Comparison of ENCODE assay signal across 10 mouse cellular contexts in the genomic region with DNA sequence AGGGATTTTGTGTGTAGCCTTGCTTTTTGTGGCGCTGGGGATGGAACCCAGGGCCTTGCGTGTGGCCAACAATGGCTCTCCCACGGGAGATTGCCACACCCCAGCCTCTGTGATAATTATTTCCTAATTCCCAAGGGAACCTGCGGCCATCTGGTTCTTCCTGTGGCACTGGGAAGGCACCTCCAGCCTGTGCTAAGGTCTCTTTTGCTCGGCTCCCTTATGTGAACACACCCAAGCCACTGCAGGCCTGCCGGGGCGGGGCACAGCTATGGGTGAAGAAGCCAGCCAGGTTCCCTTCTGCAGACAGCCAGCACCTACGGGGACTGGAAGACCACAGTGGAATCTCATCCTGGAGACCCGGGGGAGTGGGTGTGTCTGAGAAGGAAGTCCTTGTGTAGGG. TPM values are rescaled to one million over a fixed set of nuclear protein-coding genes. Genes with fewer than 3 reads are reported as not detected.
DNase-seq lines count a peak whose midpoint lies in the region; ATAC-seq and TF ChIP-seq lines count a peak whose summit lies in the region.
"Had no signal": no experiment of that assay in that cellular context is flagged by ENCODE, and none has a peak within 500 bp of the region (broad histone marks: within the 10 kb centered on the region; RNA-seq: fewer than 3 reads in every experiment).

No protein-coding gene starts in this region.

- no peak for TF ChIP-seq POLR2A in ES-Bruce4 (IDR thresholded peaks at IDR 0.05; ENCODE audit: insufficient read depth, low read length)

- H3K27me3 ChIP-seq in hindbrain, embryonic 10.5 days (ENCODE audit: insufficient read depth, poor library complexity, severe bottlenecking) = 0 out of 2 replicates have a peak, but pooled peaks cover 3% of the 10 kb centered on the region
- no peaks in the 10 kb centered on the region for H3K27me3 ChIP-seq in hindbrain, embryonic 12.5 days
- no peaks in the 10 kb centered on the region for H3K27me3 ChIP-seq in ES-Bruce4 (ENCODE audit: control insufficient read depth, insufficient read depth, low read length, poor library complexity, severe bottlenecking)
- H3K27me3 ChIP-seq: hindbrain, embryonic 15.5 days had no signal

- H3K4me1 ChIP-seq in hindbrain, embryonic 10.5 days (replicated peaks) = peaks cover 14% of the 10 kb centered on the region
- peaks cover 11% of the 10 kb centered on the region for H3K4me1 ChIP-seq in hindbrain, embryonic 12.5 days
- no peaks in the 10 kb centered on the region for H3K4me1 ChIP-seq in ES-Bruce4 (ENCODE audit: control insufficient read depth, insufficient read depth, low read length)

- no peak for DNase-seq in hindbrain, embryonic 10.5 days (ENCODE audit: low spot score)
- DNase-seq in heart, adult 18-20 months = peak; percentile 29 to 62
- peak; percentile 32 to 45 for DNase-seq in heart, postnatal 36 days
- no peak for DNase-seq in frontal cortex, postnatal 25 days (ENCODE audit: low spot score in 2 of 2)
- no peak for DNase-seq in testis, postnatal 14 days (ENCODE audit: low spot score)
- DNase-seq in embryo, embryonic 11 days = no peak

- no peak for TF ChIP-seq EP300 in ES-Bruce4 (IDR thresholded peaks at IDR 0.05; ENCODE audit: insufficient read depth, low read depth, low read length)

- no peak for ATAC-seq in hindbrain, embryonic 12.5 days (ENCODE audit: low FRiP score)
- ATAC-seq: forebrain, embryonic 14.5 days had no signal

- peak overlapping the region; percentile 80 for H3K27ac ChIP-seq in hindbrain, embryonic 10.5 days
- H3K27ac ChIP-seq in hindbrain, embryonic 12.5 days = no peak overlapping the region
- no peak overlapping the region for H3K27ac ChIP-seq in ES-Bruce4 (ENCODE audit: insufficient read depth, low read length)

- no peak overlapping the region for H3K4me3 ChIP-seq in hindbrain, embryonic 10.5 days
- no peak overlapping the region for H3K4me3 ChIP-seq in hindbrain, embryonic 12.5 days
- no peak overlapping the region for H3K4me3 ChIP-seq in ES-Bruce4 (ENCODE audit: low read depth, low read length)
- H3K4me3 ChIP-seq: hindbrain, embryonic 15.5 days had no signal

- no peak for TF ChIP-seq CTCF in ES-Bruce4 (IDR thresholded peaks at IDR 0.05; ENCODE audit: low read depth, low read length)

- 83% methylated on average over 9 of the region's 9 CpGs for WGBS in hindbrain, embryonic 10.5 days
- 85% methylated on average over 9 of the region's 9 CpGs for WGBS in hindbrain, embryonic 12.5 days

- intact Hi-C loops in heart, postnatal 36 days (cut with DNase I) = loop anchor here (2.0 to 5.0 kb wide), 2 partner anchors 50 to 86 kb away; a partner anchor contains a TSS

- H3K36me3 ChIP-seq in hindbrain, embryonic 10.5 days = peaks cover 3% of the 10 kb centered on the region; the same call in 1 of the 2 replicates
- H3K36me3 ChIP-seq in hindbrain, embryonic 12.5 days = no peaks in the 10 kb centered on the region
- no peaks in the 10 kb centered on the region for H3K36me3 ChIP-seq in ES-Bruce4 (ENCODE audit: control insufficient read depth, insufficient read depth, low read length, poor library complexity, severe bottlenecking)
- H3K36me3 ChIP-seq: hindbrain, embryonic 15.5 days had no signal

- no peak overlapping the region for H3K9ac ChIP-seq in hindbrain, embryonic 12.5 days
- H3K9ac ChIP-seq in ES-Bruce4 (ENCODE audit: low read depth, poor library complexity, severe bottlenecking) = 0 out of 2 replicates have a peak overlapping the region, but pooled peaks have one; percentile 2
- H3K9ac ChIP-seq: hindbrain, embryonic 15.5 days had no signal

- no peak overlapping the region for H3K4me2 ChIP-seq in hindbrain, embryonic 12.5 days (replicated peaks)
- H3K4me2 ChIP-seq: hindbrain, embryonic 15.5 days had no signal

- 0 out of 2 replicates have a peak, but pooled peaks cover 5% of the 10 kb centered on the region for H3K9me3 ChIP-seq in hindbrain, embryonic 10.5 days
- H3K9me3 ChIP-seq in hindbrain, embryonic 12.5 days (replicated peaks) = no peaks in the 10 kb centered on the region; the same call in 1 of the 2 replicates
- no peaks in the 10 kb centered on the region for H3K9me3 ChIP-seq in ES-Bruce4 (replicated peaks; ENCODE audit: control insufficient read depth, insufficient read depth, low read length, poor library complexity, severe bottlenecking)
- H3K9me3 ChIP-seq: hindbrain, embryonic 15.5 days had no signal

RNA-seq across cellular contexts. Expression of a gene that starts 49.3 kb away (rescaled TPM):
- 55.9 and 65.1 TPM in 2 replicates for polyA plus RNA-seq in hindbrain, embryonic 10.5 days (2016; fragmentation: Nextera tagmentation; extraction: Ambion mirVana)
- polyA plus RNA-seq in hindbrain, embryonic 12.5 days (2016; fragmentation: Nextera tagmentation; extraction: Ambion mirVana) = 61.0 and 62.7 TPM in 2 replicates
- polyA plus RNA-seq in ES-Bruce4 (2011; ENCODE audit: insufficient read depth, insufficient read length, low read depth, missing spikeins) = 1.9 and 3.2 TPM in 2 replicates
- total RNA-seq in heart, adult 18-20 months (2021) = 10 to 100 TPM; 16.0 to 16.6 TPM
- 10 to 100 TPM; 15.2 to 20.2 TPM for total RNA-seq in heart, postnatal 36 days (2021)

Comparison
In these comparisons a context has a peak if more than half of its experiments do, and no peak if none do; other contexts are left out.
1. DNase-seq: peak in heart, adult 18-20 months (2 of 2) and heart, postnatal 36 days (2 of 2); none in hindbrain, embryonic 10.5 days (single experiment), frontal cortex, postnatal 25 days (0 of 2), testis, postnatal 14 days (single experiment) and embryo, embryonic 11 days (single experiment).
2. RNA of a gene that starts 49.3 kb away (polyA plus RNA-seq): 55.9 to 65.1 TPM in hindbrain, embryonic 10.5 days and 61.0 to 62.7 TPM in hindbrain, embryonic 12.5 days; 1.9 to 3.2 TPM in ES-Bruce4; every median in the first group is over 10 times any median in the second.